Mouse (Mus musculus) liver, embryonic 14.5 days (tissue): ENCODE measurements at regions not wholly inside any gene's neighbourhood (a gene's known extent, or its start where the extent isn't known, plus 50 kb on each side); places are given as distances from the start of the nearest gene placed in this dataset.

Experiments used
- CTCF ChIP-seq: IDR thresholded peaks from 2 replicates; pipeline ENCODE4 v1.5.1; 2016; ENCODE audit warnings: antibody characterized with exemption, low read depth, control low read depth
- EP300 ChIP-seq: IDR thresholded peaks from 2 replicates; pipeline ENCODE4 v1.6.1; 2016; ENCODE audit warnings: antibody characterized with exemption, low read depth

GRCm38 (mm10) chr10:111900723-111901716, 71.4 kb upstream of the Krr1 start:
- TF ChIP-seq CTCF (no peak), EP300 (no peak)
